Mouse (Mus musculus): ENCODE results near the gene Nlrc4.

- TF ChIP-seq CTCF (conservative IDR thresholded peaks at IDR 0.05 in 1 of 2, IDR thresholded peaks at IDR 0.05 in 1 of 2; ENCODE audit: low read depth in 2 of 2, low read length in 2 of 2) (no peak), USF1 (IDR thresholded peaks at IDR 0.05; ENCODE audit: low read depth, low read length) (no peak), ELF1 (IDR thresholded peaks at IDR 0.05; ENCODE audit: low read depth, low read length) (0 out of 2 replicates have a peak, but pooled peaks have one; percentile 49), NRF1 (IDR thresholded peaks at IDR 0.05; ENCODE audit: low read depth, low read length) (no peak), POLR2A (IDR thresholded peaks at IDR 0.05; ENCODE audit: low read depth, low read length) (no peak), JUN (IDR thresholded peaks at IDR 0.05; ENCODE audit: insufficient read depth, low read depth, low read length) (no peak), SMC3 (IDR thresholded peaks at IDR 0.05; ENCODE audit: low read depth, low read length) (no peak), ZKSCAN1 (IDR thresholded peaks at IDR 0.05; ENCODE audit: borderline replicate concordance, low read depth, low read length) (no peak), ETS1 (conservative IDR thresholded peaks at IDR 0.05; ENCODE audit: low read depth, low read length) (peak; percentile 26; the same call in 1 of the 2 replicates), PAX5 (IDR thresholded peaks at IDR 0.05; ENCODE audit: low read length) (no peak)
Measured at GRCm38 (mm10) chr17:74440486-74440885, 18.5 kb downstream of the Nlrc4 start.
